Mouse (Mus musculus): Measurements from ENCODE around the gene Ago1. TPM values are rescaled to one million over a fixed set of nuclear protein-coding genes. Genes with fewer than 3 reads are reported as not detected.

Gene Ago1
- total and polyA plus RNA-seq, 3 experiments: 5.4 to 312 (median 15.4) TPM

- no peak overlapping the region for H3K4me3 ChIP-seq (ENCODE audit: control insufficient read depth in 1 of 2, insufficient read depth in 1 of 2, low read depth in 2 of 2, low read length in 2 of 2)
- no peaks in the 10 kb centered on the region for H3K27me3 ChIP-seq (ENCODE audit: control insufficient read depth in 1 of 2, insufficient read depth in 2 of 2, low read length in 2 of 2)
- 0 out of 4 replicates have a peak, but pooled peaks cover 0 to 3% of the 10 kb centered on the region in 2 experiments for H3K36me3 ChIP-seq (ENCODE audit: control insufficient read depth in 1 of 2, insufficient read depth in 2 of 2, low read length in 2 of 2)
- H3K4me1 ChIP-seq (ENCODE audit: control insufficient read depth in 1 of 2, insufficient read depth in 2 of 2, low read length in 2 of 2): no peaks in the 10 kb centered on the region
- no peaks in the 10 kb centered on the region for H3K9me3 ChIP-seq (replicated peaks; ENCODE audit: insufficient read depth, low read length)
- no peak overlapping the region for H3K27ac ChIP-seq (ENCODE audit: control insufficient read depth, low read depth, low read length)
- H3K9ac ChIP-seq (ENCODE audit: control insufficient read depth, low read depth, low read length, poor library complexity, severe bottlenecking): no peak overlapping the region
- no peaks in the 10 kb centered on the region for H3K79me2 ChIP-seq (ENCODE audit: control insufficient read depth, insufficient read depth, low read length, poor library complexity)
- TF ChIP-seq MXI1 (IDR thresholded peaks at IDR 0.05; ENCODE audit: low read depth, low read length) (no peak), SMC3 (IDR thresholded peaks at IDR 0.05; ENCODE audit: low read depth, low read length) (no peak), ZNF384 (IDR thresholded peaks at IDR 0.05; ENCODE audit: low read depth, low read length) (0 out of 2 replicates have a peak, but pooled peaks have one; percentile 32), MAX (IDR thresholded peaks at IDR 0.05; ENCODE audit: low read length) (no peak), POLR2AphosphoS2 (IDR thresholded peaks at IDR 0.05; ENCODE audit: low read length) (no peak)
- DNase-seq (ENCODE audit: low read depth, low spot score): no peak
Observed at GRCm38 (mm10) chr4:126491977-126492376, 23.6 kb upstream of the Ago1 start.

- Histone ChIP-seq H3K36me3 (ENCODE audit: control insufficient read depth in 1 of 2, insufficient read depth in 2 of 2, low read length in 2 of 2) (0 out of 4 replicates have a peak, but pooled peaks cover 0 to 3% of the 10 kb centered on the region in 2 experiments), H3K79me2 (ENCODE audit: control insufficient read depth, insufficient read depth, low read length, poor library complexity) (no peaks in the 10 kb centered on the region), H3K27ac (ENCODE audit: control insufficient read depth, low read depth, low read length) (no peak overlapping the region), H3K27me3 (ENCODE audit: control insufficient read depth in 1 of 2, insufficient read depth in 2 of 2, low read length in 2 of 2) (no peaks in the 10 kb centered on the region), H3K4me1 (ENCODE audit: control insufficient read depth in 1 of 2, insufficient read depth in 2 of 2, low read length in 2 of 2) (no peaks in the 10 kb centered on the region), H3K9ac (ENCODE audit: control insufficient read depth, low read depth, low read length, poor library complexity, severe bottlenecking) (no peak overlapping the region), H3K9me3 (replicated peaks; ENCODE audit: insufficient read depth, low read length) (no peaks in the 10 kb centered on the region), H3K4me3 (ENCODE audit: control insufficient read depth in 1 of 2, insufficient read depth in 1 of 2, low read depth in 2 of 2, low read length in 2 of 2) (no peak overlapping the region)
- DNase-seq (ENCODE audit: low read depth, low spot score): no peak
- TF ChIP-seq ELF1 (IDR thresholded peaks at IDR 0.05; ENCODE audit: low read depth, low read length): no peak
- no peak for TF ChIP-seq MEF2A (IDR thresholded peaks at IDR 0.05; ENCODE audit: extremely low read depth, insufficient replicate concordance, low read depth, low read length, poor library complexity, severe bottlenecking)
- no peak for TF ChIP-seq USF2 (IDR thresholded peaks at IDR 0.05; ENCODE audit: borderline replicate concordance in 1 of 2, insufficient read depth in 1 of 2, low read depth in 1 of 2, low read length in 2 of 2)
- TF ChIP-seq POLR2AphosphoS2 (IDR thresholded peaks at IDR 0.05; ENCODE audit: low read length): no peak
- TF ChIP-seq RAD21 (IDR thresholded peaks at IDR 0.05; ENCODE audit: low read depth, low read length): no peak
- no peak for TF ChIP-seq MYC (IDR thresholded peaks at IDR 0.05; ENCODE audit: low read depth, low read length)
- no peak for TF ChIP-seq NRF1 (IDR thresholded peaks at IDR 0.05; ENCODE audit: insufficient read depth, low read depth, low read length, poor library complexity, severe bottlenecking)
- TF ChIP-seq ETS1 (IDR thresholded peaks at IDR 0.05; ENCODE audit: low read depth, low read length): no peak
- no peak for TF ChIP-seq ZMIZ1 (IDR thresholded peaks at IDR 0.05; ENCODE audit: low read depth, low read length)
- TF ChIP-seq CHD2 (IDR thresholded peaks at IDR 0.05; ENCODE audit: low read length): no peak
- no peak for TF ChIP-seq E2F4 (IDR thresholded peaks at IDR 0.05; ENCODE audit: borderline replicate concordance, low read depth, low read length)
- no peak for TF ChIP-seq GATA1 (IDR thresholded peaks at IDR 0.05; ENCODE audit: low read depth, low read length)
- no peak for TF ChIP-seq CTCF (IDR thresholded peaks at IDR 0.05 in 2 of 3, conservative IDR thresholded peaks at IDR 0.05 in 1 of 3; ENCODE audit: control insufficient read depth in 1 of 3, insufficient read depth in 1 of 3, low read depth in 2 of 3, low read length in 3 of 3, poor library complexity in 1 of 3, severe bottlenecking in 1 of 3)
- TF ChIP-seq RCOR1 (IDR thresholded peaks at IDR 0.05; ENCODE audit: low read depth, low read length): no peak
- no peak for TF ChIP-seq KAT2A (conservative IDR thresholded peaks at IDR 0.05; ENCODE audit: low read depth, low read length)
- no peak for TF ChIP-seq CHD1 (IDR thresholded peaks at IDR 0.05; ENCODE audit: low read depth, low read length)
- TF ChIP-seq POLR2AphosphoS5 (IDR thresholded peaks at IDR 0.05; ENCODE audit: borderline replicate concordance, low read depth, low read length): no peak
- TF ChIP-seq EP300 (IDR thresholded peaks at IDR 0.05; ENCODE audit: low read depth in 1 of 2, low read length in 2 of 2): no peak
- TF ChIP-seq SIN3A (IDR thresholded peaks at IDR 0.05; ENCODE audit: low read length): no peak
- no peak for TF ChIP-seq UBTF (IDR thresholded peaks at IDR 0.05; ENCODE audit: borderline replicate concordance, insufficient read depth, low read depth, low read length)
Observed at GRCm38 (mm10) chr4:126490726-126491125, 22.3 kb upstream of the Ago1 start.
